Mouse (Mus musculus): ENCODE measurements around the gene Slc16a7. TPM values are rescaled to one million over a fixed set of nuclear protein-coding genes. Genes with fewer than 3 reads are reported as not detected.

The Slc16a7 gene
- polyA plus RNA-seq, 1 experiment from 2014 or later = 11.6 TPM

GRCm38 (mm10) chr10:125175013-125175650 is 214.1 kb downstream of the Slc16a7 start:
- ATAC-seq = no peak

GRCm38 (mm10) chr10:125171625-125172024 is 217.6 kb downstream of the Slc16a7 start:
- H3K4me3 ChIP-seq (ENCODE audit: low read length) = no peak overlapping the region
- no peak for ATAC-seq
- WGBS = 96% methylated on average over 10 of the region's 10 CpGs
- no peak overlapping the region for H3K27ac ChIP-seq (ENCODE audit: low read depth, low read length)
- no peaks in the 10 kb centered on the region for H3K9me3 ChIP-seq (ENCODE audit: control insufficient read depth, low read length)
- no peak overlapping the region for H3K9ac ChIP-seq (ENCODE audit: low read depth, low read length)
- no peak overlapping the region for H3K4me2 ChIP-seq (ENCODE audit: low read length)
- no peaks in the 10 kb centered on the region for H3K4me1 ChIP-seq (ENCODE audit: control insufficient read depth, insufficient read depth, low read depth, low read length)
- H3K27me3 ChIP-seq (replicated peaks; ENCODE audit: control insufficient read depth, insufficient read depth, low read length) = no peaks in the 10 kb centered on the region
- H3K36me3 ChIP-seq (ENCODE audit: control insufficient read depth, insufficient read depth, low read length) = no peaks in the 10 kb centered on the region

More at GRCm38 (mm10) chr10:125175013-125175650, 214.1 kb downstream of the Slc16a7 start:
- no peaks in the 10 kb centered on the region for H3K9me3 ChIP-seq (ENCODE audit: control insufficient read depth, low read length)
- no peak overlapping the region for H3K27ac ChIP-seq (ENCODE audit: low read depth, low read length)
- no peak overlapping the region for H3K4me3 ChIP-seq (ENCODE audit: low read length)
- H3K9ac ChIP-seq (ENCODE audit: low read depth, low read length) = no peak overlapping the region
- H3K4me1 ChIP-seq (ENCODE audit: control insufficient read depth, insufficient read depth, low read depth, low read length) = no peaks in the 10 kb centered on the region
- 47% methylated on average over 5 of the region's 5 CpGs for WGBS
- no peak overlapping the region for H3K4me2 ChIP-seq (ENCODE audit: low read length)
- H3K27me3 ChIP-seq (replicated peaks; ENCODE audit: control insufficient read depth, insufficient read depth, low read length) = no peaks in the 10 kb centered on the region
- H3K36me3 ChIP-seq (ENCODE audit: control insufficient read depth, insufficient read depth, low read length) = no peaks in the 10 kb centered on the region

GRCm38 (mm10) chr10:125171154-125171553 is 218.1 kb downstream of the Slc16a7 start:
- 82% methylated on average over 6 of the region's 6 CpGs for WGBS
- Histone ChIP-seq H3K27me3 (replicated peaks; ENCODE audit: control insufficient read depth, insufficient read depth, low read length) (no peaks in the 10 kb centered on the region), H3K27ac (ENCODE audit: low read depth, low read length) (no peak overlapping the region), H3K4me1 (ENCODE audit: control insufficient read depth, insufficient read depth, low read depth, low read length) (no peaks in the 10 kb centered on the region), H3K9ac (ENCODE audit: low read depth, low read length) (no peak overlapping the region), H3K4me3 (ENCODE audit: low read length) (no peak overlapping the region), H3K9me3 (ENCODE audit: control insufficient read depth, low read length) (no peaks in the 10 kb centered on the region), H3K36me3 (ENCODE audit: control insufficient read depth, insufficient read depth, low read length) (no peaks in the 10 kb centered on the region), H3K4me2 (ENCODE audit: low read length) (no peak overlapping the region)
- ATAC-seq = no peak

All from hindbrain, embryonic 16.5 days (tissue).